Mouse (Mus musculus) ES-E14 (cell line): ENCODE measurements around the gene Mesd.

Experiments
- ZC3H11A ChIP-seq: IDR thresholded peaks from 2 replicates; pipeline ENCODE4 v1.6.1; 2012; ENCODE audit warnings: low read depth, mild to moderate bottlenecking, inconsistent platforms, low read length, borderline replicate concordance
- ZNF384 ChIP-seq: IDR thresholded peaks from 2 replicates; pipeline ENCODE4 v1.6.1; 2012; ENCODE audit warnings: low read depth, low read length, inconsistent platforms

- TF ChIP-seq ZC3H11A, result no peak
- no peak for TF ChIP-seq ZNF384
These were observed 65.4 kb downstream of the Mesd start for GRCm38 (mm10) chr7:83949662-83950061.
